Mouse (Mus musculus) forebrain, embryonic 16.5 days (tissue): ENCODE measurements around the gene Gm4131. TPM values are rescaled to one million over a fixed set of nuclear protein-coding genes. Genes with fewer than 3 reads are reported as not detected.

Source experiments
- ATAC-seq: fragments of 200-750 bp; cut with Nextera tagmentation; 2 replicates; pipeline ENCODE4 v1.8.0; 2017; ENCODE audit warnings: mild to moderate bottlenecking, moderate library complexity
- H3K27ac ChIP-seq: fragments of 300-500 bp; sonication (generic); 2 replicates; pipeline ENCODE4 v1.5.1; 2014; ENCODE audit warnings: low read length, control low read depth
- H3K27me3 ChIP-seq: fragments of 300-500 bp; sonication (generic); replicated peaks from 2 replicates; pipeline ENCODE4 v1.6.1; 2014; ENCODE audit warnings: low read length; ENCODE audit not compliant: control insufficient read depth, insufficient read depth
- H3K36me3 ChIP-seq: fragments of 300-500 bp; sonication (generic); 2 replicates; pipeline ENCODE4 v1.6.1; 2014; ENCODE audit not compliant: control insufficient read depth, insufficient read depth
- H3K4me1 ChIP-seq: fragments of 300-500 bp; sonication (generic); replicated peaks from 2 replicates; pipeline ENCODE4 v1.6.1; 2014; ENCODE audit warnings: low read length; ENCODE audit not compliant: control insufficient read depth, insufficient read depth
- H3K4me2 ChIP-seq: fragments of 300-500 bp; sonication (generic); 2 replicates; pipeline ENCODE4 v1.6.1; 2014; ENCODE audit warnings: mild to moderate bottlenecking, low read length, control low read depth
- H3K4me3 ChIP-seq: fragments of 300-500 bp; sonication (generic); replicated peaks from 2 replicates; pipeline ENCODE4 v1.5.1; 2014; ENCODE audit warnings: mild to moderate bottlenecking, low read length, control low read depth
- H3K9ac ChIP-seq: fragments of 300-500 bp; sonication (generic); replicated peaks from 2 replicates; pipeline ENCODE4 v1.6.1; 2014; ENCODE audit warnings: low read depth, low read length, control low read depth
- H3K9me3 ChIP-seq: fragments of 300-500 bp; sonication (generic); 2 replicates; pipeline ENCODE4 v1.6.1; 2016; ENCODE audit warnings: low read length; ENCODE audit not compliant: control insufficient read depth
- WGBS: fragments of 180-500 bp; shearing (Covaris S2); extraction: QIAGEN DNeasy Blood & Tissue Kit; methylation state at CpG from one replicate; pipeline ENCODE4 v1.1.7; 2014; 5-methylcytosine and 5-hydroxymethylcytosine counted together
- polyA plus RNA-seq: library from polyadenylated mRNA; unstranded; fragments of >200 nt; fragmentation: Nextera tagmentation; extraction: Ambion mirVana; gene quantifications from 2 replicates; pipeline ENCODE4 v1.2.1, GENCODE M21; 2015

Gene Gm4131
- polyA plus RNA-seq, 1 experiment from 2014 or later = 0.49 TPM

- Histone ChIP-seq H3K27ac (no peak overlapping the region), H3K4me2 (no peak overlapping the region), H3K9me3 (no peaks in the 10 kb centered on the region), H3K36me3 (no peaks in the 10 kb centered on the region), H3K27me3 (no peaks in the 10 kb centered on the region), H3K4me1 (no peaks in the 10 kb centered on the region), H3K4me3 (no peak overlapping the region), H3K9ac (no peak overlapping the region)
- ATAC-seq = no peak
Observed at GRCm38 (mm10) chr14:62440036-62440435, 126.7 kb downstream of the Gm4131 start.

GRCm38 (mm10) chr14:62438236-62438635, 128.5 kb downstream of the Gm4131 start:
- H3K9ac ChIP-seq = no peak overlapping the region
- WGBS = 85% methylated on average over 4 of the region's 4 CpGs
- H3K27ac ChIP-seq = no peak overlapping the region
- H3K4me3 ChIP-seq = no peak overlapping the region
- no peaks in the 10 kb centered on the region for H3K36me3 ChIP-seq
- no peak overlapping the region for H3K4me2 ChIP-seq
- H3K4me1 ChIP-seq = no peaks in the 10 kb centered on the region
- no peaks in the 10 kb centered on the region for H3K9me3 ChIP-seq
- no peaks in the 10 kb centered on the region for H3K27me3 ChIP-seq
- no peak for ATAC-seq

DNA sequence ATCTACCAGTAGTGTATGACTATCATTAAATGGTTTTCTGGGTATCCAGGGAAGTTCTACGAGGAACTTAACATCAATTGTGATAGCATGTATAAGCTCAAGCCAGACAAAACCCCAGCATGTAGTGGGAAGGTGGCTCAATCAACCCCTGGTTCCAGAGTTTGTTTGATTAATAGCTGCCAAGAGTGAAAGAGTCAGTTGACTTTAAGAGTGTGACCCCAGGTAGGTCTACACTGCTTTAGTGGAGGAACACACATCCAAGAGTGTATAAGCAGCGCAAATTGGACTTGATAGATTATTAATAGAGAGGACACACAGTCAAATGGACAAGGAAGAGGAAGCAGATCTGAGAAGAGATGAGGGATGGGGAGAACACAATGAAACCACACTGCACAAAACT, 128.9 kb downstream of the Gm4131 start:
- no peak overlapping the region for H3K4me2 ChIP-seq
- no peak overlapping the region for H3K27ac ChIP-seq
- no peak for ATAC-seq
- H3K9me3 ChIP-seq = no peaks in the 10 kb centered on the region
- WGBS = 94% methylated on average over 2 of the region's 2 CpGs
- no peak overlapping the region for H3K9ac ChIP-seq
- no peaks in the 10 kb centered on the region for H3K27me3 ChIP-seq
- H3K36me3 ChIP-seq = no peaks in the 10 kb centered on the region
- H3K4me3 ChIP-seq = no peak overlapping the region
- H3K4me1 ChIP-seq = no peaks in the 10 kb centered on the region

DNA sequence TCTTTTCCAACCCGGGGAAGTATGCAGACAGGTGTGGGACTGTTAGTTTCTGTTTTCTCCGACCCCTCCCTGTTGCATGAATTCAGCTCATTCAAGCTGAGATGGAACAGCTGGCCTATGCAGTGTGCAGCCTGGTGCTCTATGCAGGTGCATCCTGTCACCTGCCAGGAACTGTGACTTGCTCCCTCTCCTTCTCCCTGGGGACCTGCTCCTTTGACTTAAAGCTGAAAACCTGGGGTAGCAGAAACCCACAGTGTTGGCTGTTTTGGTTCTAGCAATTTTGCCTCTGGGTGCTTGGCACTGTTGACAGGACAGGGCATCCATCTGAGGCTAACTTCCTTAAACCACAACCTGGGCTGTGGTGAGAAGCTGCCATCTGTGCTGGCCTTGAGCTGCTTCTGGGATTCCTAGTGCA, 141.4 kb downstream of the Gm4131 start:
- Histone ChIP-seq H3K4me1 (no peaks in the 10 kb centered on the region; the same call in 1 of the 2 replicates), H3K4me3 (no peak overlapping the region), H3K27ac (no peak overlapping the region), H3K4me2 (no peak overlapping the region), H3K27me3 (no peaks in the 10 kb centered on the region), H3K9me3 (no peaks in the 10 kb centered on the region), H3K36me3 (no peaks in the 10 kb centered on the region), H3K9ac (no peak overlapping the region)
- peak; percentile 57; the same call in 1 of the 2 replicates for ATAC-seq
- 46% methylated on average over 2 of the region's 2 CpGs for WGBS

DNA sequence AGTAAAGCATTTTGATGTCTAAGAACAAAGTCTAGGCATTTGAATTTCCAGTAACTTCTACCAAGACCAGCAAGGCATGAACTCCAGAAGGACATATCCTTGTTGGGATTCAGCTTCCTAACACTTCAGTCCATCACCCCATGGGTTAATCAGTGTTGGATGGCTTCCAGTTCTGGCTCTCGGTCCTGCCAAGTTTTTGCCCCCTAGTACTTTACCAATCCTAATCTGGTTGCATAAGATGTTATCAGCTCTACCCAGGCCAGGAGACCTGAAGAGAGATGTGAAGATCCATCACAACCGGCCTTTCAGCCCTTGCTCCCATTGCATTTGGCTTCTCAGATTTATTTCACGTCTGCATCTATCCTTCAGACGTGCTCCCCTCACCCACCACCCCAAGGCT, 144.5 kb downstream of the Gm4131 start:
- 43% methylated on average over 4 of the region's 4 CpGs for WGBS
- H3K9me3 ChIP-seq = no peaks in the 10 kb centered on the region
- no peak overlapping the region for H3K4me3 ChIP-seq
- H3K4me1 ChIP-seq = peaks cover 5% of the 10 kb centered on the region
- no peak overlapping the region for H3K4me2 ChIP-seq
- H3K36me3 ChIP-seq = no peaks in the 10 kb centered on the region
- no peak for ATAC-seq
- no peak overlapping the region for H3K9ac ChIP-seq
- no peak overlapping the region for H3K27ac ChIP-seq
- no peaks in the 10 kb centered on the region for H3K27me3 ChIP-seq

- Histone ChIP-seq H3K27me3 (no peaks in the 10 kb centered on the region), H3K27ac (peak overlapping the region; percentile 96), H3K9ac (no peak overlapping the region), H3K36me3 (no peaks in the 10 kb centered on the region), H3K4me1 (peaks cover 29% of the 10 kb centered on the region), H3K4me2 (no peak overlapping the region), H3K4me3 (no peak overlapping the region), H3K9me3 (0 out of 2 replicates have a peak, but pooled peaks cover under 1% of the 10 kb centered on the region)
- no peak for ATAC-seq
- 78% methylated on average over 3 of the region's 3 CpGs for WGBS
Observed at GRCm38 (mm10) chr14:62417501-62417900, 149.2 kb downstream of the Gm4131 start.

- peak; percentile 82 for ATAC-seq
Observed at GRCm38 (mm10) chr14:62416742-62417134, 150.0 kb downstream of the Gm4131 start.

DNA sequence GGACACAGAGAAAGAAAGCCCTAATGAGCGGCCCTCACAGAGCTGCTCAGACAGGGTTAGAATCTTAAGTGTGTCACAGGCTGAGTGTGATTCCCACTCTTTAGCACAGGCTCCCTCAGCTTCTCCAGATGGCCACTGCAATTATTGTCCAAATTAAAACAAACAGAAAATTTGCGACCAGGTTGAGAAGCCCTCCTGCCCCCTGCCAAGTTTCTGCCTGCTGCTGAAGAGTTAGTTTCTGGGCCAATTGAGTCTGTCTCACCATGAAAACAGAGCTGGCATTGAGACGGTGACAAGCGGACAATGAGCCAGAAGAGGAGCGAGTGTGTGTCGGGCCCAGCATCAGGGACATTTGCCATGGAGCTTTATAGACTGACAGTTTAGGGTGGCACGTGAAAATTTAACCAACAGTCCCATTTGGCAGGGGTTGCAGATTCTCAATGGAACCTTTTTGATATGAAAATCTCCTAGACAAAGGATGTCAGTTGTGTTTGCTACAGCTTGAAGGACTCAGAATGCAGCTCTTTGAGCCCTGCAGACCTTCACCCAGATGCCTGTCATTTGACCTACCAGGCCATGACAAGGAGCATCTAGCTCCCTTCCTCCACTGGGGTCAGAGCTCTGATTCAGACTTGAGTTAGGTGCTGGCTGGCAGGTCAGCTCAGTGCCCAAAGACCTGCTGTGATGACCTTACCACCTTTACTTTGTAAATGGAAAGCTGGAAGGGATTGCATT, 150.5 kb downstream of the Gm4131 start:
- Histone ChIP-seq H3K9ac (peak overlapping the region; percentile 30; the same call in 1 of the 2 replicates), H3K4me2 (peak overlapping the region; percentile 19; the same call in 1 of the 2 replicates), H3K36me3 (no peaks in the 10 kb centered on the region), H3K27ac (peak overlapping the region; percentile 96), H3K27me3 (no peaks in the 10 kb centered on the region), H3K4me1 (peaks cover 29% of the 10 kb centered on the region), H3K4me3 (no peak overlapping the region), H3K9me3 (0 out of 2 replicates have a peak, but pooled peaks cover 5% of the 10 kb centered on the region)
- peak; percentile 94 for ATAC-seq
- WGBS = 5% methylated on average over 7 of the region's 7 CpGs

More at GRCm38 (mm10) chr14:62416742-62417134, 150.0 kb downstream of the Gm4131 start:
- Histone ChIP-seq H3K9me3 (0 out of 2 replicates have a peak, but pooled peaks cover 5% of the 10 kb centered on the region), H3K27ac (peak overlapping the region; percentile 96), H3K4me2 (peak overlapping the region; percentile 19; the same call in 1 of the 2 replicates), H3K27me3 (no peaks in the 10 kb centered on the region), H3K4me1 (peaks cover 29% of the 10 kb centered on the region), H3K9ac (0 out of 2 replicates have a peak overlapping the region, but pooled peaks have one; percentile 30), H3K4me3 (no peak overlapping the region), H3K36me3 (no peaks in the 10 kb centered on the region)
- 3% methylated on average over 1 of the region's 1 CpGs for WGBS
